Mouse (Mus musculus): ENCODE results near the gene Riox2. TPM values are rescaled to one million over a fixed set of nuclear protein-coding genes. Genes with fewer than 3 reads are reported as not detected.

Gene Riox2
- polyA plus RNA-seq, 1 experiment from 2014 or later: 15.4 TPM

- H3K4me3 ChIP-seq (replicated peaks): no peak overlapping the region
- no peaks in the 10 kb centered on the region for H3K36me3 ChIP-seq
- no peak for ATAC-seq (ENCODE audit: low FRiP score)
- H3K27me3 ChIP-seq (replicated peaks): no peaks in the 10 kb centered on the region
- 90% methylated on average over 16 of the region's 16 CpGs for WGBS
- H3K9me3 ChIP-seq (replicated peaks): no peaks in the 10 kb centered on the region
- no peak overlapping the region for H3K27ac ChIP-seq (replicated peaks)
- no peak overlapping the region for H3K9ac ChIP-seq (replicated peaks)
- no peaks in the 10 kb centered on the region for H3K4me1 ChIP-seq
- H3K4me2 ChIP-seq: no peak overlapping the region
Measured at GRCm38 (mm10) chr16:59521752-59522423, 50.3 kb downstream of the Riox2 start.

- 82% methylated on average over 6 of the region's 6 CpGs for WGBS
- ATAC-seq (ENCODE audit: low FRiP score): no peak
Measured at GRCm38 (mm10) chr16:59526939-59527338, 55.4 kb downstream of the Riox2 start.

GRCm38 (mm10) chr16:59529570-59529969, 58.0 kb downstream of the Riox2 start:
- Histone ChIP-seq H3K27ac (replicated peaks) (no peak overlapping the region), H3K9ac (replicated peaks) (no peak overlapping the region), H3K4me2 (no peak overlapping the region), H3K27me3 (replicated peaks) (no peaks in the 10 kb centered on the region), H3K9me3 (replicated peaks) (no peaks in the 10 kb centered on the region), H3K4me3 (replicated peaks) (no peak overlapping the region), H3K4me1 (no peaks in the 10 kb centered on the region), H3K36me3 (no peaks in the 10 kb centered on the region)
- no peak for ATAC-seq (ENCODE audit: low FRiP score)
- WGBS: 93% methylated on average over 13 of the region's 13 CpGs

More at GRCm38 (mm10) chr16:59526939-59527338, 55.4 kb downstream of the Riox2 start:
- no peaks in the 10 kb centered on the region for H3K4me1 ChIP-seq
- no peaks in the 10 kb centered on the region for H3K36me3 ChIP-seq
- H3K4me2 ChIP-seq: no peak overlapping the region
- no peaks in the 10 kb centered on the region for H3K9me3 ChIP-seq (replicated peaks)
- H3K27ac ChIP-seq (replicated peaks): no peak overlapping the region
- no peaks in the 10 kb centered on the region for H3K27me3 ChIP-seq (replicated peaks)
- H3K4me3 ChIP-seq (replicated peaks): no peak overlapping the region
- no peak overlapping the region for H3K9ac ChIP-seq (replicated peaks)

- no peak for ATAC-seq (ENCODE audit: low FRiP score)
- H3K9ac ChIP-seq (replicated peaks): no peak overlapping the region
- 88% methylated on average over 5 of the region's 5 CpGs for WGBS
- no peaks in the 10 kb centered on the region for H3K36me3 ChIP-seq
- H3K4me2 ChIP-seq: no peak overlapping the region
- no peak overlapping the region for H3K4me3 ChIP-seq (replicated peaks)
- H3K9me3 ChIP-seq (replicated peaks): no peaks in the 10 kb centered on the region
- no peaks in the 10 kb centered on the region for H3K4me1 ChIP-seq
- no peaks in the 10 kb centered on the region for H3K27me3 ChIP-seq (replicated peaks)
- H3K27ac ChIP-seq (replicated peaks): no peak overlapping the region
Measured at GRCm38 (mm10) chr16:59531243-59531642, 59.7 kb downstream of the Riox2 start.

- no peak overlapping the region for H3K9ac ChIP-seq (replicated peaks)
Measured at GRCm38 (mm10) chr16:59532561-59532960, 61.0 kb downstream of the Riox2 start.

GRCm38 (mm10) chr16:59534349-59534748, 62.8 kb downstream of the Riox2 start:
- no peak for ATAC-seq (ENCODE audit: low FRiP score)
- WGBS: 88% methylated on average over 11 of the region's 11 CpGs
- Histone ChIP-seq H3K4me2 (no peak overlapping the region), H3K9ac (replicated peaks) (no peak overlapping the region), H3K4me3 (replicated peaks) (no peak overlapping the region), H3K9me3 (replicated peaks) (no peaks in the 10 kb centered on the region), H3K27me3 (replicated peaks) (no peaks in the 10 kb centered on the region), H3K4me1 (no peaks in the 10 kb centered on the region), H3K36me3 (no peaks in the 10 kb centered on the region), H3K27ac (replicated peaks) (no peak overlapping the region)

More at GRCm38 (mm10) chr16:59532561-59532960, 61.0 kb downstream of the Riox2 start:
- no peaks in the 10 kb centered on the region for H3K4me1 ChIP-seq
- no peak for ATAC-seq (ENCODE audit: low FRiP score)
- no peaks in the 10 kb centered on the region for H3K9me3 ChIP-seq (replicated peaks)
- H3K27ac ChIP-seq (replicated peaks): no peak overlapping the region
- no peak overlapping the region for H3K4me2 ChIP-seq
- 57% methylated on average over 3 of the region's 3 CpGs for WGBS
- no peaks in the 10 kb centered on the region for H3K27me3 ChIP-seq (replicated peaks)
- no peaks in the 10 kb centered on the region for H3K36me3 ChIP-seq
- H3K4me3 ChIP-seq (replicated peaks): no peak overlapping the region

- Histone ChIP-seq H3K27ac (replicated peaks) (no peak overlapping the region), H3K4me2 (no peak overlapping the region), H3K9ac (replicated peaks) (no peak overlapping the region), H3K4me3 (replicated peaks) (no peak overlapping the region), H3K27me3 (replicated peaks) (no peaks in the 10 kb centered on the region), H3K9me3 (replicated peaks) (no peaks in the 10 kb centered on the region), H3K4me1 (no peaks in the 10 kb centered on the region), H3K36me3 (no peaks in the 10 kb centered on the region)
- ATAC-seq (ENCODE audit: low FRiP score): no peak
- WGBS: 89% methylated on average over 5 of the region's 5 CpGs
Measured at GRCm38 (mm10) chr16:59535673-59536072, 64.1 kb downstream of the Riox2 start.

GRCm38 (mm10) chr16:59540944-59541343, 69.4 kb downstream of the Riox2 start:
- Histone ChIP-seq H3K9ac (replicated peaks) (no peak overlapping the region), H3K4me3 (replicated peaks) (no peak overlapping the region), H3K4me2 (no peak overlapping the region), H3K36me3 (no peaks in the 10 kb centered on the region), H3K27me3 (replicated peaks) (no peaks in the 10 kb centered on the region), H3K27ac (replicated peaks) (no peak overlapping the region), H3K4me1 (no peaks in the 10 kb centered on the region), H3K9me3 (replicated peaks) (no peaks in the 10 kb centered on the region)
- ATAC-seq (ENCODE audit: low FRiP score): no peak
- 90% methylated on average over 3 of the region's 3 CpGs for WGBS

- no peak for ATAC-seq (ENCODE audit: low FRiP score)
- WGBS: 88% methylated on average over 4 of the region's 4 CpGs
Measured at GRCm38 (mm10) chr16:59541382-59541781, 69.8 kb downstream of the Riox2 start.

More at GRCm38 (mm10) chr16:59541382-59541781, 69.8 kb downstream of the Riox2 start:
- Histone ChIP-seq H3K4me2 (no peak overlapping the region), H3K9ac (replicated peaks) (no peak overlapping the region), H3K9me3 (replicated peaks) (no peaks in the 10 kb centered on the region), H3K4me1 (no peaks in the 10 kb centered on the region), H3K36me3 (no peaks in the 10 kb centered on the region), H3K27me3 (replicated peaks) (no peaks in the 10 kb centered on the region), H3K27ac (replicated peaks) (no peak overlapping the region), H3K4me3 (replicated peaks) (no peak overlapping the region)

Other genes starting within 250 kb of the Riox2 start
- gene Olfr201, start 199.1 kb upstream of the Riox2 start, polyA plus RNA-seq (2015; fragmentation: Nextera tagmentation; extraction: Ambion mirVana): not detected in 2 replicates
- not detected in 2 replicates for gene Olfr202, start 185.0 kb upstream of the Riox2 start, polyA plus RNA-seq (2015; fragmentation: Nextera tagmentation; extraction: Ambion mirVana)
- not detected in 2 replicates for gene Olfr203, start 172.9 kb upstream of the Riox2 start, polyA plus RNA-seq (2015; fragmentation: Nextera tagmentation; extraction: Ambion mirVana)
- not detected in 2 replicates for gene Olfr204, start 153.5 kb upstream of the Riox2 start, polyA plus RNA-seq (2015; fragmentation: Nextera tagmentation; extraction: Ambion mirVana)
- gene Olfr205, start 140.6 kb upstream of the Riox2 start, polyA plus RNA-seq (2015; fragmentation: Nextera tagmentation; extraction: Ambion mirVana): not detected in 2 replicates
- gene Olfr206, start 122.5 kb upstream of the Riox2 start, polyA plus RNA-seq (2015; fragmentation: Nextera tagmentation; extraction: Ambion mirVana): not detected in 2 replicates
- not detected in 2 replicates for gene Olfr209, start 107.8 kb upstream of the Riox2 start, polyA plus RNA-seq (2015; fragmentation: Nextera tagmentation; extraction: Ambion mirVana)
- not detected in 2 replicates for gene Gabrr3, start 64.4 kb upstream of the Riox2 start, polyA plus RNA-seq (2015; fragmentation: Nextera tagmentation; extraction: Ambion mirVana)
- gene Crybg3, start 129.2 kb downstream of the Riox2 start, polyA plus RNA-seq (2015; fragmentation: Nextera tagmentation; extraction: Ambion mirVana): 1.8 and 2.8 TPM in 2 replicates
- 46.5 and 51.2 TPM in 2 replicates for gene Arl6, start 167.6 kb downstream of the Riox2 start, polyA plus RNA-seq (2015; fragmentation: Nextera tagmentation; extraction: Ambion mirVana)